Comparison of ENCODE assay signal across 13 mouse cellular contexts in the genomic region with DNA sequence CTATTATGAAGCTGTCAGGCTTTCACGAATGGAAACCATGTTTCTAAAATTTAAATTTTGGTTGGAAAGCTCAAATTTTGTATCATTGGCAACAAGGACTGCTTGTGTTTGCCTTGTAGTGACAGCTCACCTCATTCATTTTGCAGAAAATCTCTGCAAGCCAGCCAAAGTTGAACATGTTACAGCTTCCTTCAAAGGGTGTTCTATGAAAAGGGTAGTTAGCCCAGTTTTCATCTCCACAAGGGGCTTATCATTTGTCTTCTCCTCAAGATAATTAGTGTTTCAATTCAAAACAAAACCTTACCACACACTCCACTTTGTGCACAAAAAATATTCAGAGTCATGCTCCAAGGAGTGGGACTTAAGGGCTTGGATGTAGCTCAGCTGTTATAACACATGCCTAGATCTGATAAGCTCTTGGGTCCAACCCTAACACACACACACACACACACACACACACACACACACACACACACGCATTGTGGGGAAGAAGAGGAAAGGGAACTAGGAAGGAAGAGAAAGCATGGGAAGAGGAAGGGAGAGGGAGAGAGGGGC.
"Had no signal": no experiment of that assay in that cellular context is flagged by ENCODE, and none has a peak within 500 bp of the region (broad histone marks: within the 10 kb centered on the region; RNA-seq: fewer than 3 reads in every experiment).

No protein-coding gene starts in this region.

- H3K9ac ChIP-seq: limb, embryonic 15.5 days; liver, embryonic 12.5 days; midbrain, embryonic 12.5 days; neural tube, embryonic 13.5 days had no signal

- ATAC-seq: liver, embryonic 12.5 days; midbrain, embryonic 16.5 days had no signal

- H3K27ac ChIP-seq: limb, embryonic 15.5 days; liver, embryonic 12.5 days; midbrain, embryonic 12.5 days; neural tube, embryonic 13.5 days had no signal

- H3K4me3 ChIP-seq: limb, embryonic 15.5 days; liver, embryonic 12.5 days; midbrain, embryonic 12.5 days; neural tube, embryonic 13.5 days had no signal

- DNase-seq: kidney, adult 18-20 months; kidney, postnatal 25 days; layer of hippocampus, postnatal 36 days; retina, postnatal 1 day; right cerebral cortex, postnatal 4 days; spleen, adult 18-20 months; thymus, adult 18-20 months; thymus, postnatal 14 days had no signal

- H3K9me3 ChIP-seq: limb, embryonic 15.5 days; midbrain, embryonic 12.5 days; neural tube, embryonic 13.5 days had no signal

- H3K27me3 ChIP-seq: limb, embryonic 15.5 days; liver, embryonic 12.5 days; midbrain, embryonic 12.5 days; neural tube, embryonic 13.5 days had no signal

- H3K4me2 ChIP-seq: limb, embryonic 15.5 days; liver, embryonic 12.5 days; midbrain, embryonic 12.5 days; neural tube, embryonic 13.5 days had no signal

- H3K4me1 ChIP-seq: limb, embryonic 15.5 days; liver, embryonic 12.5 days; midbrain, embryonic 12.5 days; neural tube, embryonic 13.5 days had no signal

- H3K36me3 ChIP-seq: limb, embryonic 15.5 days; liver, embryonic 12.5 days; midbrain, embryonic 12.5 days; neural tube, embryonic 13.5 days had no signal
